Mouse (Mus musculus) spleen, adult 2 months (tissue): ENCODE data around the gene Lonp1.

ENCODE experiments used
- CTCF ChIP-seq: fragments of 200-500 bp; IDR thresholded peaks from 2 replicates; pipeline ENCODE4 v1.5.1; 2011; ENCODE audit warnings: mild to moderate bottlenecking, inconsistent platforms; ENCODE audit not compliant: insufficient read depth, insufficient read length, insufficient replicate concordance; ENCODE audit errors: extremely low read depth
- POLR2A ChIP-seq: fragments of 200-500 bp; IDR thresholded peaks from 2 replicates; pipeline ENCODE4 v1.6.1; 2011; ENCODE audit warnings: low read depth, low read length, inconsistent platforms

GRCm38 (mm10) chr17:56656171-56656570, 29.5 kb upstream of the Lonp1 start:
- TF ChIP-seq CTCF (no peak), POLR2A (no peak)
